Mouse (Mus musculus): Measurements from ENCODE around the gene Dock11. TPM values are rescaled to one million over a fixed set of nuclear protein-coding genes. Genes with fewer than 3 reads are reported as not detected.

The Dock11 gene
- total RNA-seq, 2 experiments from 2014 or later: 4.9 to 8.3 TPM

DNA sequence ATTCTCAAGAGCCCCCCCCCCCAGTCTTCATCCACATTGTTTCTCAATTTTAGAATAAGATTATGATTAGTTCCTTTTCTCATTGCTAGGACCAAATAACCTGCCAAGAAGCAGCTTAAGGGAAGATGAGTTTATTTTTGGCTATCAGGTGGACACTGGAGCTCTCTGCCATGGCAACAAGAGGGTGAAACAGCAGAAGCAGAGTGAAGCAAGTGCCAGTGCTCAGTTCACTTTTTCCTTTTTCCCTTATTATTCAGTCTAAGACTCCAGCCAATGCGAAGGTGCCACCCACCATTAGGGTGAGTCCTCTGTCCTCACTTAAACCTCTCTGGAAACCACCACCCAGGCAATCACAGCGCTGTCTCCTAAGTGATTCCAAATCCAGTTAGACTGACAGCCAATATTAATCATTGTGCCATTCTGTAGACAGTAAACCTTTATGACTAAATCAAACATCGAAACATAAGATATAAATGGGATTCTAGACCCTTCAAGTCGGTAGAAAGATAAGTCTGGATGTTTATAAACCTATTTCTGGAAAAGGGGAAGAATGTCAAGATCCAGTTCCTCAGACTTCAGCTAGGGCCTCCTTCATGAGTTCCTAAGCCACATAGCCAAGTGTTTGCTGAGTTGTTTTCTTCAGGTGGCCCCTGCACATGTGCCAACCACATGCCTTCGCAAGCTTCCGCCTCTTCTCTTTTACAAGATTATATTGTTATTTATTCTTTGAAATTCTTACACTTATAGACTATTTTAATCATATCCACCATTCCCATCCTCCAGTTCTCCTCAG is 200.0 kb downstream of the Dock11 start:
- no peak for DNase-seq (ENCODE audit: low spot score in 2 of 2)

GRCm38 (mm10) chrX:36100883-36101282 is 212.3 kb downstream of the Dock11 start:
- DNase-seq (ENCODE audit: low spot score in 2 of 2): no peak

- no peak for DNase-seq (ENCODE audit: low spot score in 2 of 2)
Observed at GRCm38 (mm10) chrX:36101318-36101717, 212.7 kb downstream of the Dock11 start.

GRCm38 (mm10) chrX:36108601-36109000 is 220.0 kb downstream of the Dock11 start:
- no peak for DNase-seq (ENCODE audit: low spot score in 2 of 2)

GRCm38 (mm10) chrX:36111622-36112421 is 223.2 kb downstream of the Dock11 start, which contains the start of gene Il13ra1:
Il13ra1 (plus strand) TSS chrX:36112110.
- peak; percentile 21 to 33 for DNase-seq (ENCODE audit: low spot score in 2 of 2)

DNA sequence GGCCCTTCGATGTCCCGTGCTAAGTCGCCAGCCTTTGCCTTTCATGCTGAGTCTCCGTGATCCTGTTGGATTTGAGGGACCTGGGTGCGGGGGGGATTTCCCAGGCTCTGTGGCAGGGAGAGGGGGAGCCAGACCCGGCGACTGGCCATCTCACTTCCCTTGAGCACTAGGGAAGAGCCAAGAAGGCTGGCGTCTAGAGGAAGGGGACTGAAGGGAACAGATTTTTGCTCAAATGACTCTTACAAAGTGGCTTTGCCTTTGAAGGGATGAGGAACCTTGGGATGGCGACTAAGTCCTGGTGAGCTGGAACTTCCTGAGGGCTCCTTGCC is 223.8 kb downstream of the Dock11 start:
- DNase-seq (ENCODE audit: low spot score in 2 of 2): no peak

- DNase-seq (ENCODE audit: low spot score in 2 of 2): no peak
Observed at GRCm38 (mm10) chrX:36115171-36115570, 226.5 kb downstream of the Dock11 start.

Other genes with a start within 250 kb of the Dock11 start
- 10 to 100 TPM in 1 of 2 experiments, 1 to 10 TPM in 1; 5.3 to 11.7 TPM for gene Il13ra1, start 223.3 kb downstream of the Dock11 start, total RNA-seq (2021)